Mouse (Mus musculus) inflammation-experienced regulatory T-cells, adult 6 months (primary cell): ENCODE data around the gene Zfp799. TPM values are rescaled to one million over a fixed set of nuclear protein-coding genes. Genes with fewer than 3 reads are reported as not detected.

Experiments used
- ATAC-seq: one replicate; pipeline ENCODE4 v1.8.0; 2017
- polyA plus RNA-seq, 3 experiments: library from polyadenylated mRNA; unstranded; fragments of 100-300 nt; shearing (Covaris generic); gene quantifications; one replicate each; pipeline ENCODE4 v1.2.1; 2017

Gene Zfp799
- polyA plus RNA-seq, 3 experiments from 2014 or later, result 5.2 to 8.0 (median 7.6) TPM

DNA sequence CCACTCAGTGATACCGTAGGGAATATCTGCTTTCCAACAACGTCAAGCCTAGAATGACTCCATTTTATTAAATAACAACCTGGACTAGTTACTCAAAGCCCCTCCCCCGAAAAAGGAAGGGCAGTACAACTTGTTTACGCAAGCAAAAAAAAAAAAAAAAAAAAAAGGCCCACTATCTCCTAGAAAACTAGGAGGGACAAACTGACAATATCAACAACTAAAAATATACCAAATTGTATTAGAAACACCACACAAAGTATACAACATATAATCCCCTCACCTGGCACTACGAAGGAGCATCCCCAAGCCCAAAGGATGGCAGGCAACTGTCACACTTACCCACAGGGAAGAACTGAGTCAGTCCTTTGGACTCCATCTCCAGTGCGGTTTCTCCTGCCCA, 43.1 kb downstream of the Zfp799 start:
- no peak for ATAC-seq

DNA sequence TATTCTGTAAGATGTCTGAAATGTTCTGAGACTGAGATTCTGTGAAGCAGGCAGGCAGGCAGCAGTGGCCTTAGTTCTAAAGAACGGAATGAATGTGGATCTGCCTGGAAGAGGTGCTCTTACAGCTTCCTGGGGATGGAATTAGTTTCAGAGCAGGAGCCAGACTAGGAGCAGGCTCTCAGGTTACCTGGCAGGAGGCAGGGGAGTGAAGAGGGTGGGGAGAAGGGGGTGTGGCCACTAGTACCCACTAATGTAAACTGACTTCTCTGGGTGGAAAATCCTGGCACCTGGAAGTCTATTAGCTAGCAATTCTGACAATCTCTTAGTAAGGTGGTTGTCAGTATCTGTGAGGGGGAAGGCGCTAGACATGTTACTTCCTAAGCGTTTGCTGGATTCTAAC, 44.4 kb downstream of the Zfp799 start:
- ATAC-seq, result no peak

DNA sequence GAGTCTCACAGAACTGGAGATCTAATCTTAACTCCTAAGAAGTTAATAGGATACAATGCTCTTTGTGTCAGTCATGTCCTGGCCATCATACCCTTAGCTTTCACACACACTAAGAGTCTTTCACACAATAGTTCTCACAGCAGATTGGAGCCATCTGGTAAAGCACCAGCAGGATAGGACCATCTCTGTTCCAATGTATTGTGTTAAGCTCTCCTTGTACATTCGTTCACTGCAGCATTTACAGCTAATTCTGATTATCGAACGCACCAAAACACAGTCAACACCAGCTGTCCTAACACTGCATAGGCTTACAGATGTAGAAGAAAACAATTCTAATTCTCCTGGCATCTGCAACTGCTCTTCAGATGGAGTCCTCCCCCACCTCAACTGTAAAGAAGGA, 52.5 kb downstream of the Zfp799 start:
- no peak for ATAC-seq

DNA sequence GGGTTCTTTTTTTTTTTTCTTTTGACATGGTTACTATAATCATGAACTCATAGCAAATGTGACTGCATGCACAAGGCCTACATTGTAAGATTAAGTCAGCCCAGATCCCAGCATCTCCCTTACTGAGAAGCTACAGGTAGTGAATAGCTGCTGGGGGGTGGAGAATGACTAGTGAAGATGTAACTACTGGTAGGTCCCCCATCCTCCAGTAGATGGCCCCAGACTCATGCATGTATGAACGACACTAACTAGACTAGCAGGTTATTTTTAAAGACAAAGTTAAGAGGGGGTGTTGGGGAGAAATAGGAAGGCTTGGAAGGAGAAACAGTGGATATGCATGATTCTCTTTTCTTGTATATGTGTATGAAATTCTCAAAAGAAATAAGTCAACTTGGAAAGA, 58.8 kb downstream of the Zfp799 start:
- no peak for ATAC-seq

DNA sequence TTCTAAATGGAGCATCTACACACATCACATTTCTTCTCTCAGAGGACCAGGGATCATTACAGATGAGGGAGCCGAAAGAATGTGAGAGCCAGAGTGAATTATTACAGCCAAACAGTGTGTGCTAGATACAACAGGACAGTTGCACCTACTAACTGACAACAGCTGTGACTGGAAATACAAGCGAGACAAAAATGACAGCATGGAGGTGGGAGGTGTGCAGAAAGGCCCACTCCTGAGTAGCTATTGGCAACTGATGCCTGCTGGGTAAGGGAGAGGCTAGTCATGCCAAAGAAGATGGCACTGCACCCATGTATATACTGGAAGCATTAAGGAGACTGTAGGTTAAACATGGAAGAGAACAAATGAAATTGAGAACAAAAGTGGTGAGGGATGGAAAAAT, 63.6 kb downstream of the Zfp799 start:
- no peak for ATAC-seq

Other genes with a start within 250 kb of the Zfp799 start
- gene Cyp4f37, start 209.0 kb downstream of the Zfp799 start, polyA plus RNA-seq, result not detected
- not detected for gene Cyp4f40, start 171.4 kb downstream of the Zfp799 start, polyA plus RNA-seq
- not detected for gene Cyp4f15, start 144.6 kb downstream of the Zfp799 start, polyA plus RNA-seq
- gene Zfp871, start 42.0 kb downstream of the Zfp799 start, polyA plus RNA-seq, result 10 to 100 TPM; 36.0 to 59.7 (median 40.2) TPM
- gene Zfp811, start 20.3 kb downstream of the Zfp799 start, polyA plus RNA-seq, result under 1 TPM in 2 of 3 experiments, not detected in 1; 0.52 to 0.62 TPM
- gene Zfp870, start 61.4 kb upstream of the Zfp799 start, polyA plus RNA-seq, result 10 to 100 TPM in 2 of 3 experiments, 1 to 10 TPM in 1; 9.1 to 12.9 (median 10.7) TPM
- gene Cyp4f14, start 87.1 kb upstream of the Zfp799 start, polyA plus RNA-seq, result not detected
- 10 to 100 TPM; 14.5 to 83.3 (median 55.8) TPM for gene Cyp4f13, start 117.1 kb upstream of the Zfp799 start, polyA plus RNA-seq
- 10 to 100 TPM; 23.9 to 28.3 (median 25.7) TPM for gene Zfp472, start 135.6 kb upstream of the Zfp799 start, polyA plus RNA-seq
- gene Zfp952, start 162.9 kb upstream of the Zfp799 start, polyA plus RNA-seq, result 10 to 100 TPM; 14.5 to 20.2 (median 17.4) TPM
- gene Zfp763, start 203.1 kb upstream of the Zfp799 start, polyA plus RNA-seq, result 10 to 100 TPM in 1 of 3 experiments, 1 to 10 TPM in 2; 8.7 to 11.9 (median 8.9) TPM
- not detected for gene 4921501E09Rik, start 237.8 kb upstream of the Zfp799 start, polyA plus RNA-seq